Mouse (Mus musculus): ENCODE measurements at regions not wholly inside any gene's neighbourhood (a gene's known extent, or its start where the extent isn't known, plus 50 kb on each side); places are given as distances from the start of the nearest gene placed in this dataset.

DNA sequence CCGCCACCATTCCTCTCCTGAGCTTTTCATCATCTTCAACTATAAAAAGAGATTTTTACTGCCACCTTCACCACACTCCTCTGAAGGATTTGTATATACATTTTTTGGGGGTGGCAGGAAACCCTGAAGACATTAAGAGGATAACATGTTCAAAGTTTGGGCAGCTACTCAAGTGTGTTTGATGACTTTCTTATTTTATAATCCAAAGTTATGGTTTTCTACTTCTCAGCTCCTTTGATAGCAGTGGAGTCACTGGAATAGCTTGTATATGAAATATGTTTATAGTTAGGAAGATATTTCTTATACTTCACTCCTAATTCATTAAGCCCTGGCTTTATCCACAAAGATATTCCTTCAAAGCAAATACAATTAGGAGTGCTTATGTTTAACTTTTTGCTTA, 229.5 kb upstream of the Lcorl start:
- no peak for DNase-seq (ENCODE audit: low spot score)

DNA sequence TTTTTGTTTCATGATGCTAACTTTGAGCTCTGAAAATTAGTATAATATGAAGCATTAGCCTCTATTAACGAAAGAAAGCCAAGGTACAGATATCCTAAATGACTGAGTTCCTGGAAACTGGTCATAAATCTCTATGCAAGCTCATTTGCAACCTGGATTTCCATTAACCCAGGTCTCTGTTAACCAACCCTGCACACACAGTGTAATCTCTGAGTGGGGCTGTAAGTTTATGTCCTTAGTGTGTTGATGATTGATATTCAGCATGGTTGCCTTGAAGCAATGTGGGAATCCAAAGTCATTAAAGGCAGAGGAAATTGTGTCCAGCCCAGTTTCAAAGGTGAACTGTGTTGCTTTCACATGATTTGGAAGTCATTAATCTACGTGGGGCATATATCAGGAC, 225.9 kb upstream of the Lcorl start:
- no peak for DNase-seq (ENCODE audit: low spot score)

GRCm38 (mm10) chr5:46073744-46074143, 216.3 kb upstream of the Lcorl start:
- DNase-seq (ENCODE audit: low spot score): no peak

GRCm38 (mm10) chr5:46073136-46073535, 215.7 kb upstream of the Lcorl start:
- DNase-seq (ENCODE audit: low spot score): no peak

DNA sequence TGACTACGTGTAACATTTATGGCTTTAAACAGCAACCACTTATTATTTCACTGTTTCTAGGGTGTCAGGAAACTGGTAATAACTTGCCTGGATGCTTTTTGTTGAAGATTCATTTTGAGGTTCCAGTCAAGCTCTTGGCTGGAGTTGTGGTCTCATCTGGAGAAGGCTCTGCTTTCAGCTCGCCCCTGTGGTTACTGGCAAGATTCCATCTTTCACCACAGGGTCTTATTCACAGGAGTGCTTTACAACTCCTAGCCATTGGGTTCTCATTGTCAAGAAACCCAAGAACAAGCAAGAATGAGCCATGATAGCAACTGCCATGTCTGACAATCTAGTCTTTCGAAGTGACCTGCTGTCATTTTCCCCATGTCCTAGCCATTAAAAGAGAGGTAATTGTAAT, 202.5 kb upstream of the Lcorl start:
- no peak for DNase-seq (ENCODE audit: low spot score)

- DNase-seq (ENCODE audit: low spot score): no peak
Observed at GRCm38 (mm10) chr5:46054850-46055249, 197.4 kb upstream of the Lcorl start.

GRCm38 (mm10) chr5:46042684-46043348, 185.4 kb upstream of the Lcorl start:
- no peak for DNase-seq (ENCODE audit: low spot score)

GRCm38 (mm10) chr5:46033008-46033676, 175.7 kb upstream of the Lcorl start:
- peak; percentile 10 for DNase-seq (ENCODE audit: low spot score)

DNA sequence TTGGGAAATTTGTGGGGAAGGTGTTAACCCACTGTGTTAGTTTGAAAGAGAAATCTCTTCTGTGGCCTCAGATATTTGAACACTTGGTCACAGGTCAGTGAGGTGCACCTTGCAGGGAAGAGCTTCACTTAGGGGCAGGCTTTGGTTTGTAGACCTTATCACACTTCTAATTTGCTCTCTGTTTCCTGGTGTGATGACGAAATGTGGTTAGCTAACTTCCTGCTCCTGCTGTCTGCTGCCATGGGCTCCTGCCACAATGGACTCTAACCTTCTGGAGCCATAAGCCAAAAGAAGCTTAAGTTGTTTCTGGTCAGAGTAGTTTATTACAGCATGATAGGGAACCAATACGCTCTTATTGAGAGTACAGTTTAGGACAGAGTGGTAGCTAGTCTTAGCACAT, 174.8 kb upstream of the Lcorl start:
- no peak for DNase-seq (ENCODE audit: low spot score)

DNA sequence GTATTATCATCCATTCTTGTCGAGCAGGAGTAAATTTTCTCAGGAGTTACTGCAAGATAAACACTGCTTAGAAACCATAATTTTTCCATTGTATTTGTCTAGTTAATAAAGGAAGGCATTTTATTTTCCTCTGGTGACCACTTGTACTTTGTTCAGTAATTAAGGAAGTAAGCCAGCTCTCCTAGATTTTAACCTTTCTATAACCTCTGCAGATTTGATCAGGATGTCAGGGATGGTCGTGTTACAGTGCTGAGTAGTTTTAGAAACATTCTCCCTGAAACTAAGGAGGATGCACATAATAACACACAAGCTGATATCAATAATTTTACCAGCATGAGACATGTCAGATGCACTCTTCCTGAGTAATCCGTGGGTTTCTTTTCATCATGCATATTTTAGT, 166.7 kb upstream of the Lcorl start:
- DNase-seq (ENCODE audit: low spot score): no peak

GRCm38 (mm10) chr5:46023456-46023855, 166.0 kb upstream of the Lcorl start:
- no peak for DNase-seq (ENCODE audit: low spot score)

DNA sequence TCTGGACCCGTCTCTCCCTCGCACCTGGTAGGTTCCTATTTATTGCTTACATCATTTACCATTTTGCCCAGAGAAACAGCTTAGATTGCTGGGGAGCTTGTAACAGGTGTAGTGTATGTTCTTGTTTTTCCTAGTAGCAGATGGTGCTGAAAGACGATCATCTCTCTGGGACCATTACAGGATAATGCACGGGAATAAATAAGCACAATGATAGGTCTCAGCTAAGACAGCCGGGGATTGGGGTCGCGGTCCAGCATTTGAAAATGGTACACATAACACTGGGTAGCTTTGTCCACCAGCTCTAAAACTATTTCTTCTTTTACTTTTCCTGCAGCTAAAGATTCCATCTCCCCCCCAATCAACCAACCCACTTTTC, 164.6 kb upstream of the Lcorl start:
- no peak for DNase-seq (ENCODE audit: low spot score)

DNA sequence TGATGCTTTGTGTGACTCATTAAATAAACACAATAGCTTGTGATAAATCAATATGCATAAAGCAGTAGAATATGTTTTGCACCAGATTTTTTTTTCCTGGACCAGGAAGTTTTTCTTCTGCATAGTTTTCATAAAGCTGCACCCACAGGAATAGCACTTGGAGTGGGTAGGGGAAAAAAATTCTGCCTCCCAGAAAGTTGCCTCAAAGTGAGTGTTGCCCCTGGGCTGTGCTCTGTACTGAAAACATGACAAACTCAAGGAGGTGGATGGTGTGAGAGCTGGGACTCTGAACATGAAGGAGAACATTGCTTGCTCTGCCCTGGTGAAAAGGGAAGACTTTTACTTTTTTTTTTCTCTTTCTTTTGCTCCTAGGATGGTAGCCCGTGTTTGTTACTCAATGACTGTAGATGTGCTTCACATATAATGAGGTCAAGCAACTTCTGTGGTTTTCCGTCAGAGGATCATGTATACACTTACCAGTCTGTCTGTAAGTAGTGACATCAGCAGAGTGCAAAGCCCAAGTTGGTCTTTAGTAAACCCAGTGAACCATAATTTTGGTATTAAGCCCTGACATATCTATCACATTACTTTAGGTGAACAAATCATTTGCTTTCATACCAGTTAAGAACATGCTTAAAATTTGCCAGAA, 164.1 kb upstream of the Lcorl start:
- DNase-seq (ENCODE audit: low spot score): no peak

DNA sequence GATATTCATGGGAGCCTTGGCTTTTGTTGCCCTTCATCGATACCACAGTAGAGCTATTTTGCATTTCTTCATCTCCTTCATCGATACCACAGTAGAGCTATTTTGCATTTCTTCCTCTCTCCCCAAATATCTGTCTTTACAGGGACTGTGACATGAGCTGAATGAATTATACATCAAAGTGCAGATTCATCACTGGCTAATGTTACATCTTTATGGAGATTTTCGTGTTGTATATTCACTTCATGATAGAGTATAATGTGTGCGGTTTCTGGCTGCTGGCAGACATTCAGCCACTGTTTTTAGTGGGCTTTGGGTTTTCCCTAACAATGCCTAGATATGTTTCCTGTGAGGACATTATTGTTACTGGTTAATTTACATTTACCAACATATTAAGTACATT, 162.8 kb upstream of the Lcorl start:
- DNase-seq (ENCODE audit: low spot score): no peak

DNA sequence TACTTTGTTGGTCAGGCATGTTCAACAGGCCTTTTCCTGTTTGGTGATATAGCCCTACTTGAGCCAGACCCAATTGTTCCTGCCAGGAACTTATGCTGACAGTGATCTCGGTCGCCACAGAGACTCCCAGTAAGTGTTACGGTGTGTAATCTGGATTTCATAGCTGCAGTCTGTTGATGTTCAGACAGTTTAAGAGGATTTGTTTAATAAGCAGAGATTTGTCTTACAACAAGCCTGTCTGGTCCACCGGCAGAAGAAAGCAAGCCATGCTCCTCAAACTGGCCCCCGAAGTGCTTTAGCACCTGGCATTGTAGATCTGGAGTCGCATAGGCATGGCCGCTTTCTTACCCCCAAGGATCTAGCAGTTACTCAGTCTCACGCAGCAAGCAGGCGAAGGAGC, 150.0 kb upstream of the Lcorl start:
- no peak for DNase-seq (ENCODE audit: low spot score)

DNA sequence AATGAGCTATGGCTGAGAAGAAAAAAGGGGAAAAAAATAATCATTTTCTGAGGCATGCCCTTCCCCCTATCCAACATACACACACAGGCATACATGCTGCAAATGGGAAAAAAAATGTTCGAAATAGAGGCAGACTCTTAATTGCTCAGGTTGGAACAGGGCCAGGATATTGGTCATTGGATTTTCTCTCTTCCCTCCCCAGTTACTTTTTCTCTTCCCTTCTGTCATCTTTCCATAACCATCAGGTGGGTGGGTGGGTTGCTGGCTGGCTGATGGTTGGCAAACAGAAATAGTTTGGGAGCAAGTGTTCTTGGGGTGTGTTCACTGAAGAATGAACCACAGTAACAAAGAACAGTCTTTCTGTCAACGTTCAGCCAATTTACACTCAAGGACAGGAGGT, 149.3 kb upstream of the Lcorl start:
- DNase-seq (ENCODE audit: low spot score): no peak

DNA sequence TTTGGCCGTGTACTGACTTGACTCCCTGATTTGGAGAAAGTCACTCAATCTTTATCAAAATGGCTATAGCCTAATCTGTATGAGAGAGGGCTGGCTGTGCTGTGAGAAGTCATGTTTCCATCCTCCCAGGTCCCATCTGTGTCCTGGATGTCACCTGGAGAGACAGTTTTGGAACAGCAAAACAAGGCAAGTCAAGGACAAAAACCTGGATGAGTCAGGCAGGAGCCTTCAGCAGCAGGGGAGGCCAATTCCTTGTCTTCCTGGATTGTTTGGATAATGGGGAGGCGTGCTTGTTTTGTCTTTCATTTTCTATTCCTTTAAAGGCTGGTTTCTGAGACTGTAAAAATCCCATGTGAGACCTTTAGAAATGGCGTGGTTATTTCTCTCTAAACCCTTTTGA, 148.8 kb upstream of the Lcorl start:
- DNase-seq (ENCODE audit: low spot score): no peak

DNA sequence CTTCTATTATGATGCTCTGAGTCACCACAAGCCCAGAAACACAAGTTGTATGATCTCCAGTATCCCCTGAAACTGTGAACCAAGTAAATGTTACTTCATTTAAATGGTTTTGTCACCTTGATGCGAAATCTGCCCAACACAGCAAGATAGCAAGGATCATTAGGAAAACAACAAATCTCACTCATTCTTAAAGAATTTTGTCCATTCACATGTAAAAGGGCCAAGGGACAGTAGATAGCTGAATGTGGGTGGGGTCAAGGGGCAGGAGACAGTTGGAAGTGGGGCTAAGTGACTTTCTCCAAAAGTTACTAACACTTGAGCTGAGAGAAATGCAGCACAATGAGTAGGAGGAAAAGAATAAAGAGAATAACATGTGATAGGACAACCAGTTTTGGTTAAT, 148.2 kb upstream of the Lcorl start:
- DNase-seq (ENCODE audit: low spot score): no peak

GRCm38 (mm10) chr5:46002011-46002410, 144.6 kb upstream of the Lcorl start:
- DNase-seq (ENCODE audit: low spot score): no peak

DNA sequence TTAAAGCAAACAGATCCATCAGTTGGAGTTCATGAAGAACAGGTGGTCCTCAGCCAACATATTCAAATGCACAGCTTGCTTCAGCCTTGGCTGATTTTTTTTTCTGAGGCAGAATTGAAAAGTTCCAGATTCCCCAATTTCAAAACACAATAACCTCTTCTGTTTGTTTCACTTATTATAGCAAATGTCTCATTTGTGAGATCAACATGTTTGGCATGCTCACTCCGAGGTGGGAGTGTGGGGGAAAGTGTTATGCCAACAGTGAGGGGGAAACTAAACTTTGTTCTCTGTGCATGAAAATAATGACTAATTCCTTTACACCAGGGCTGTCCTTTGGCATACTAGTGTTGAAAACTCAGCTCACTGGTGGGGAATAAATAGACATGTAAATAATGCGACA, 100.4 kb upstream of the Lcorl start:
- no peak for DNase-seq (ENCODE audit: low spot score)

GRCm38 (mm10) chr5:45943970-45944369, 86.6 kb upstream of the Lcorl start:
- no peak for DNase-seq (ENCODE audit: low spot score)

GRCm38 (mm10) chr5:45932970-45933369, 75.6 kb upstream of the Lcorl start:
- DNase-seq (ENCODE audit: low spot score): no peak

GRCm38 (mm10) chr5:45931252-45931651, 73.8 kb upstream of the Lcorl start:
- no peak for DNase-seq (ENCODE audit: low spot score)
